Mouse (Mus musculus) myocyte (in vitro differentiated cells): ENCODE data around the gene Dnajb13.

Experiments
- E2F4 ChIP-seq: IDR thresholded peaks from one replicate; pipeline ENCODE4 v1.6.1; 2011; ENCODE audit warnings: mild to moderate bottlenecking, control low read depth, moderate library complexity; ENCODE audit not compliant: insufficient read depth
- MYOD1 ChIP-seq, 3 experiments: IDR thresholded peaks; one replicate each; pipeline ENCODE4 v1.6.1; 2011; ENCODE audit warnings: control low read depth in 2 of 3, low read depth in 2 of 3, mild to moderate bottlenecking in 2 of 3, moderate library complexity in 1 of 3; ENCODE audit not compliant: insufficient read length in 2 of 3, control insufficient read depth in 1 of 3
- MYOG ChIP-seq, 3 experiments: IDR thresholded peaks; one replicate each; pipeline ENCODE4 v1.6.1; 2011; ENCODE audit warnings: control low read depth in 2 of 3, low read depth in 2 of 3, mild to moderate bottlenecking in 2 of 3; ENCODE audit not compliant: insufficient read length in 2 of 3, control insufficient read depth in 1 of 3, insufficient read depth in 1 of 3
- POLR2A ChIP-seq: IDR thresholded peaks from one replicate; pipeline ENCODE4 v1.6.1; 2011; ENCODE audit warnings: low read depth, mild to moderate bottlenecking, control low read depth, moderate library complexity; ENCODE audit not compliant: insufficient read length
- POLR2AphosphoS2 ChIP-seq: IDR thresholded peaks from one replicate; pipeline ENCODE4 v1.6.1; 2011; ENCODE audit warnings: low read depth, control low read depth; ENCODE audit not compliant: insufficient read length
- REST ChIP-seq: IDR thresholded peaks from one replicate; pipeline ENCODE4 v1.6.1; 2011; ENCODE audit warnings: mild to moderate bottlenecking, control low read depth, moderate library complexity; ENCODE audit not compliant: insufficient read depth, insufficient read length
- USF1 ChIP-seq: IDR thresholded peaks from one replicate; pipeline ENCODE4 v1.6.1; 2011; ENCODE audit warnings: low read depth, mild to moderate bottlenecking, control low read depth, moderate library complexity

- no peak for TF ChIP-seq E2F4
- no peak for TF ChIP-seq POLR2A
- no peak for TF ChIP-seq POLR2AphosphoS2
- no peak for TF ChIP-seq MYOD1 (IDR thresholded peaks at IDR 0.05; ENCODE audit: control insufficient read depth in 1 of 3, insufficient read length in 2 of 3, low read depth in 2 of 3)
- no peak for TF ChIP-seq REST
- no peak for TF ChIP-seq MYOG (IDR thresholded peaks at IDR 0.05; ENCODE audit: control insufficient read depth in 1 of 3, insufficient read depth in 1 of 3, insufficient read length in 2 of 3, low read depth in 2 of 3)
- TF ChIP-seq USF1: no peak
These were observed 35.7 kb upstream of the Dnajb13 start for GRCm38 (mm10) chr7:100550338-100551007.
